Mouse (Mus musculus) MEL (cell line): ENCODE measurements around the gene Celf2.

Source experiments
- CTCF ChIP-seq, 3 experiments: IDR thresholded peaks in 2 of 3; conservative IDR thresholded peaks in 1 of 3; 2 replicates each; pipeline ENCODE4 v1.5.1; 2011 to 2012; ENCODE audit warnings: low read length in 3 of 3, low read depth in 2 of 3, mild to moderate bottlenecking in 2 of 3, improper control_type of control experiment in 1 of 3, inconsistent platforms in 1 of 3, mixed read lengths in 1 of 3, moderate library complexity in 1 of 3; ENCODE audit not compliant: control insufficient read depth in 1 of 3, insufficient read depth in 1 of 3, poor library complexity in 1 of 3, severe bottlenecking in 1 of 3
- ELF1 ChIP-seq: IDR thresholded peaks from 2 replicates; pipeline ENCODE4 v1.6.1; 2014; ENCODE audit warnings: low read depth, mild to moderate bottlenecking, inconsistent platforms, low read length, improper control_type of control experiment, moderate library complexity
- EP300 ChIP-seq, 2 experiments: IDR thresholded peaks; 2 replicates each; pipeline ENCODE4 v1.6.1; 2011; ENCODE audit warnings: improper control_type of control experiment in 2 of 2, low read length in 2 of 2, low read depth in 1 of 2, mild to moderate bottlenecking in 1 of 2
- SMC3 ChIP-seq: IDR thresholded peaks from 2 replicates; pipeline ENCODE4 v1.6.1; 2011; ENCODE audit warnings: low read depth, low read length, improper control_type of control experiment

DNA sequence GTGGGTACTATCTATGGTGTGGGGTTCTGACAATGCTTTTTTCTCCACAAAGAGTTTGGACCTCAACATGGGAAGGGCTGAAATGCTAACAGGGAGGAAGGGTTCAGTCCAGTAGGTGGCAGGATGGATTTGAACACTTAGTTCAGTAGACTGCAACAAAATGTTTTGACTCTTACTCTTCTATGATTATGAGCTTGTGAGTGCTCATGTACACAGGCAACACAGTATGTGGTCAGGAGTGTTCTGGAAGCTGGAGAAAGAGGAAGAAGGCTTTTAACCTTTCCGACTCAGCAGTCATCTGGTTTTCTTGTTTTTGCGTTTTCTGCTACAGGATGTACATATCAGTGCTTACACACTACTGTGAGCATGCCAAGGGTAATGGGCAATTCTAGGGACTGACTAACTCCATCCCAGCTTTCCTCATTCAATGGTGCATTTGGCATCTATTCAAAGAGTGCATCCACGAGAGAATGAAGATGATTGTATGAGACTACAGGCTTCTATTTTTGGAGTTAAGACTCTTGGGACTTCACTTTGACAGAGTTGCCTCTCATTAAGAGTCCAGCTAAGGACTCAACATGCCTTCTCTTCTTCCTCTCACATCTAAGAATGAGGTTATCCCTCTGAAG is 867.0 kb downstream of the Celf2 start:
- TF ChIP-seq ELF1 (no peak), EP300 (IDR thresholded peaks at IDR 0.05; ENCODE audit: low read depth in 1 of 2, low read length in 2 of 2) (no peak), CTCF (IDR thresholded peaks at IDR 0.05 in 2 of 3, conservative IDR thresholded peaks at IDR 0.05 in 1 of 3; ENCODE audit: control insufficient read depth in 1 of 3, insufficient read depth in 1 of 3, low read depth in 2 of 3, low read length in 3 of 3, poor library complexity in 1 of 3, severe bottlenecking in 1 of 3) (no peak), SMC3 (0 out of 2 replicates have a peak, but pooled peaks have one; percentile 5)
